Mouse (Mus musculus) right cerebral cortex, postnatal 4 days (tissue): ENCODE measurements around the gene Aamp.
A peak's percentile ranks its signal among the peaks of the same experiment; 100 is the strongest.

Experiments
- DNase-seq: peaks from one replicate; pipeline ENCODE4 v3.0.0-alpha.2; 2022

Aamp gene

GRCm38 (mm10) chr1:74235938-74236589, 48.5 kb downstream of the Aamp start, which contains the start of gene Arpc2:
Gene Arpc2, plus strand, starts transcription at chr1:74236084.
- DNase-seq = peak; percentile 96

GRCm38 (mm10) chr1:74230992-74231391, 53.5 kb downstream of the Aamp start:
- DNase-seq = no peak

GRCm38 (mm10) chr1:74229942-74230341, 54.6 kb downstream of the Aamp start:
- DNase-seq = no peak
